Mouse (Mus musculus): ENCODE results near the gene Arel1.
A peak's percentile ranks its signal among the peaks of the same experiment; 100 is the strongest.

Gene Arel1

DNA sequence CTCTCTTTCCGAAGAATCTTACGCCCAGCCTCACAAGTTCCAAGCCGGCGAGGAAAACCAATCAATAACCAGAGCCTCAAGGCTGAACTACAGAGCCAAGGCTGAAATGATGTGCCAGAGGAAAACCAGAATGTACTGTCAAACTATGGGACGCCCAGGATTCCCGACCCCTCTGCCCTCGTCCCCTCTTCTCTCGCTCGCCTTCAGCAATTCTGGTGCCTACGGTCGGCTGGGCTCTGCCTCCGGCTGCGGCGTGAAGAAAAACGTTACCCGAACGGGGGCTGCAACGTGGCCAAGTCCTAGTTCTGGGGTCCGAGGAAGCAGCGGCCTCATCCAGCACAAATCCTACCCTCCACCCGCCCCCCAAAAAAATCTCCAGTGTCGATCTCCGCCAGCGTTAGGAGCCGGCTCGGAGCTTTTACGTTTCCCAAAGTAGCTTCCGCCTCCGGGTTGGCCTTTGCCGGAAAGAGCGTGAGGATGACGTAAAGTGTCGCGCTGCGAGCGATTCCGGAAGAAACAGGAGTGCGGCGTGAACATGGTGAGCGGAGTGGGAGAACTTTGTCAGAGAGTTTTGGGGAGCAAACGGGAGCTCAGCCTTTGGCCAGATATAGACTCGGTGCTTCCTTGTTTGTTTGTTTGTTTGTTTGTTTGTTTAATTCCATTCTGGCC lies at the start of gene Arel1, which contains the start of gene Fcf1:
Arel1 (minus strand) TSS at position 473 of the 669 bp plus-strand sequence.
Fcf1 (plus strand) TSS at position 470 of the 669 bp plus-strand sequence.
- DNase-seq, result peak; percentile 91

DNA sequence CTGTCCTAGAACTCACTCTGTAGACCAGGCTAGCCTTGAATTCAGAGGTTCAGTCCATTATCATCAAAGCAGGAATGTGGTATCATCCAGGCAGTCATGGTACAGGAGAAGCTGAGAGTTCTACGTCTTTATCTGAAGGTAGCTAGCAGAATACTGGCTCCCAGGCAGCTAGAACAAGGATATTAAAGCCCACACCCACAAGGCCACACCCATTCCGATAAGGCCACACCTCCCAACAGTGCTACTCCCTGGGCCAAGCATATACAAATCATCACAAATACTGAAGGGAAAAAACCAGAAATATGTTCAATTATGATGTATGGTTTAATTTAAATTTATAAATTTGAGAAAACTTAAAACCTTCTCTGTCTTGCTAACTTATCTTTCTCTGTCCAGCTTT lies 41.5 kb upstream of the Arel1 start:
- DNase-seq, result no peak

DNA sequence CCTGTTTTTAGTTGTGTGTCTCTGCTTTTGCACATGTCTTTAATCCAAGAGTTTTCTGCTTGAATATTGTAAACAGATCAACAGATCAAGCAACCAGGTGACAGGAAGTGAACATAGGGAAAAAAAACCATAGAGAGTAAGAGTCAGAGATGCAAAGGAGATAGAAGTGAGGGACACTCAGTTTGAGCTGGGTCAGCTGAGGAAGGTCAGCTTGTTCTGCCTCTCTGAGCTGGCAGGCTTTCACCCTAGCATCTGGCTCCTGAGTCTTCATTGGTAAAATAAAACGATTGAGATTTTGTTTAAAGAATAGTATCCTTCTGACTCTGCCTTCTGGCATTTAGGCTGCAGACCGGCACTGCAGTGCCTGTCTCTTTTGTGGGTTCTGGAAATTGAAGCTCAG lies 39.8 kb upstream of the Arel1 start:
- DNase-seq, result no peak

DNA sequence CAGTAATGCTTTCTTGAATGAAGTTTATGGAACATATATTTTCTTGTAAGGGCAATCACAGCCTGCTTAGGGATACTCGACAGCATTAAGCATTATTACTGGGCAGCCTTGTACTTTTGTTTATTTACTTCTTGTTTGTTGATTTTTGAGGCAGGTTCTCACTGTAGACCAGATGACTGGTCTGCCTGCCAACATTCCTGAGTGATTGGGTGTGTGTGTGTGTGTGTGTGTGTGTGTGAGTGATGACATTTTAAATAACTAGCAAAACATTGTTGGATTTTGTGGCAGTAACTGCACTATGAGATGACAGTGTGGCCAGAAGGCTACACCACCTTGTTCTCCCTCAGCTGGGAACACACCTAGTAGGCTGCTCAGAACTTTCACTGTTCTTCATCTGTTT lies 39.1 kb upstream of the Arel1 start:
- DNase-seq, result no peak

DNA sequence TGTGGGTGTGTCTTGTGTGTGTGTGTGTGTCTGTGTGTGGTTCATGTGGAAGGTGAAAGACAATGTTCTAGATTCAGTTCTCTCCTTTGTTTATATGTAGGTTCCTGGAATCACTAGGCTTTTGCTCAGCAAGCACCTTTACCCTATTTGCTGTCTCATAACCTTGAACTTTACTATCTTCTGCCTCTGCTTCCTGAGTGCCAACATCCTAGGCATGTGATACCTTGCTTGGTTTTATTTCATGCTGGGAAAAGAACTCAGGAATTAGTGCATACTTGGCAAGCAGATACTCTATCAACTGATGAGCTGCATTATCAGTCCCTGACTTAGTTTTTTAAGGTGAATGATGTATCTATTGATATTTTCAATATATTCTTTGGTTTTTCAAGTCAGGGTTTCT lies 36.3 kb upstream of the Arel1 start:
- peak; percentile 27 for DNase-seq

DNA sequence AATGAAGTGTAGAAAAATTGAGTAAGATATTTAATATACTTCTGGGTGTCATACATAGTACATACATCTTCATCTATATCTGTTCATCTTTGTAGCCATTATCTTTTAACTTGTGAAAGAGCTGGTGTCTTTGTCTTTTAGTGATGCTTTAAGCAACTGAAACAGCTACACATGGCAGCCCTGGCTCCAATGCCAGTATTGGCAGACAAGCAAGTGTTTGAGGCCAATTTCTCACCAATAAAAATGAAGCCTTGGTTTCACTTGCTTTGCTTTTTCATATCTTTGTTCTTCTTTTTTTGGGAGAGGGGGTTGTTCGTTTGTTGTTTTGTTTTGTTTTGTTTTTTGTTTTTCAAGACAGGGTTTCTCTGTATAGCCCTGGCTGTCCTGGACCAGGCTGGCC lies 35.5 kb upstream of the Arel1 start:
- DNase-seq, result no peak

DNA sequence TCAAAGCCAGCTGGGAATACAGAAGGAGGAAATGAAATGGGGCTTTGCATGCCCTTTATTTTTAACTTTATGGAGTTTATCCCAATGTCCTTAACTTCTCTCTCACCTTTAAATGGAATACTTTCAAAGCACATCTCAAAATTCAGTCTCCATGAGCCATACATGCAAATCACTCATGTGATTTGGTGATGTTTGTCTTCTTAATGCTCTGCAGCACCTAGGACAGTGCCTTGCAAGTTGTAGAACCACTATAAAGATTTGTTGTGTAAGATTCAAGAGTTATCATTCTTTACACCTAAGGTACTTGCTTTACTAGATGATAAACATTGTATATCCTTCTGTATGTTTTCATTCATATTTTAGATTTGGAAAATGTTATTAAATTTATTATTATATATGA lies 28.4 kb upstream of the Arel1 start:
- no peak for DNase-seq

DNA sequence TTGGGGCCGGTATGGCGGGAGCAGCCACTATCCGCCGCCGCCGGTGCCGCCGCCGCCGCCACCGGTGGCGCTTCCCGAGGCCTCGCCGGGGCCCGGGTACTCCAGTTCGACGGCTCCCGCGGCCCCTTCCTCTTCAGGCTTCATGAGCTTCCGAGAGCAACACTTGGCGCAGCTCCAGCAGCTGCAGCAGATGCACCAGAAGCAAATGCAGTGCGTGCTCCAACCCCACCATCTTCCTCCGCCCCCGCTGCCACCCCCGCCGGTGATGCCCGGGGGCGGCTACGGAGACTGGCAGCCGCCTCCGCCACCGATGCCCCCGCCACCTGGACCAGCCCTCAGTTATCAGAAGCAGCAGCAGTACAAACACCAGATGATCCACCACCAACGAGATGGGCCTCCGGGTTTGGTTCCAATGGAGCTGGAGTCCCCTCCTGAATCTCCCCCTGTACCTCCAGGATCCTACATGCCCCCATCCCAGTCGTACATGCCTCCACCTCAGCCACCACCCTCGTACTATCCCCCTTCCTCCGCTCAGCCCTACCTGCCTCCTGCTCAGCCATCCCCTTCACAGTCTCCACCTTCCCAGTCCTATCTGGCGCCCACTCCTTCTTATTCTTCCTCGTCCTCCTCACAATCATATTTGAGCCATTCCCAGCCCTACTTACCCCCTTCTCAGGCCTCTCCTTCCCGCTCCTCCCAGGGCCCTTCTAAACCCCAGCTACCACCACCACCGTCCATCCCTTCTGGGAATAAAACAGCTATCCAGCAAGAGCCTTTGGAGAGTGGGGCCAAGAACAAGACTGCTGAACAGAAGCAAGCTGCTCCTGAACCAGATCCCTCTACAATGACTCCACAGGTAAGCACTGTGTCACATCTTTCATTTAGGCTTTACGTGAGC lies 26.1 kb upstream of the Arel1 start:
- DNase-seq, result no peak

DNA sequence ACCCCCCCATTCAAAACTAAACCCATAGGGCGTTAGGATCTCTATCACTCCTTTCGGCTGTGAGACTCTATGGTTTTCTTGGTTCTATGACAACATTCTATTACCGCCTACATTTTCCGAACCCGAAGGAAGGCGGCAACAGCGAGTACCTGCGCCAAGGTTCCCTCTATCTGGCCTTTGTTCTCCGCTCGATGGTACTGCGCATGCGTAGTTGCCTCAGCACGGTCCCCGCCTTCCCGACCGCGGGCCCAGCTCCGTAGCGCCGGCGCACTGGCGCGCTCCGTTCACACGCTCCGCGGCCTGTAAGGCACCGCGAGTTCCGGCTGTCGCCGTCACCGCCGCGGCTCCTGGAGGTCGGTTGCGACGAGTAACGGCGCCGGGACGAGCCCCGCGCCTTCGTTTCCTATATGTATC lies 25.4 kb upstream of the Arel1 start, which contains the start of gene Ylpm1:
Ylpm1 (plus strand) TSS at position 239 of the 414 bp plus-strand sequence.
- DNase-seq, result peak; percentile 98

DNA sequence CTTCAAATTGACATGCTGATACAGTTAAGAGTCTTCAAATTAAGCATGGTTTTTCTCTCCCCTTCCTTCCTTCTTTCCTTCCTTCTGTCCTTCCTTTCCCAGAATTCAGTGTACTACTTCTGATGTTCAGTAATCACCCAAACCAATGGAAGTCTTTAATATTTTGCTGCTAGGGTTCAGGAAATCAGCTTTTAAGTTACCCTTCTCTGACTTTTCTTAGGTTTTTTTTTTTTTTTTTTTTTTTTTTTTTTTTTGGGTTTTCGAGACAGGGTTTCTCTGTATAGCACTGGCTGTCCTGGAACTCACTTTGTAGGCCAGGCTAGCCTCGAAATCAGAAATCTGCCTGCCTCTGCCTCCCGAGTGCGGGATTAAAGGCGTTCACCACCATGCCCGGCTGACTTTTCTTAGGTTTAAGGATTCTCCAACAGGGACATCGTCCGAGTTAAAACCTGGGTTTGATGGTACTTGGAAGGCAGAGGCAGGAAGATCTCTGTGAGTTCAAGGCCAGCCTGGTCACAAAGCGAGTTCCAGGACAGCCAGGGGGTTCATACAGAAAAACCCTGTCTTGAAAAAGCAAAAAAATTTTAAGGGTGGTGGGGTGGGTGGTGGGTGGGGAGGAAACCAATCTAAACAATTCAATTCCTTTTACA lies 24.5 kb upstream of the Arel1 start:
- no peak for DNase-seq

DNA sequence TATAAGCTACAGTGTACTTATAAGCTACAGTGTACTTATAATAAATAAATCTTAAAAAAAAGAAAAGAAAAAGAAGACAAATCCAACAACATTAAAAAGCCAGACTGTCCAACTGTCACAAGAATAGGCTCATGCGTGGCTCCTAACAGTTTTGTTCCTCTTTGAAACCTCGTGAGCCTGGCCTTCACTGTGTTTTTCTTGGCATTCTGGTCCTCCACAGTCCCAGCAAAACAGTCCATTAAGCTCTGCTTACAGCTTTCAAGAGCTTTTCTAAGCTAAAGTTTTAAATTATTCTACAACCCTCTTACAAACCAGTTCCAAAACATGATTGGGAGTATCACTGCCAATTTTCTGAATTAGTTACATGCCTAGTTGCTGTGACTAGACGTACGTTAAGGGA lies 18.8 kb upstream of the Arel1 start:
- DNase-seq, result no peak

DNA sequence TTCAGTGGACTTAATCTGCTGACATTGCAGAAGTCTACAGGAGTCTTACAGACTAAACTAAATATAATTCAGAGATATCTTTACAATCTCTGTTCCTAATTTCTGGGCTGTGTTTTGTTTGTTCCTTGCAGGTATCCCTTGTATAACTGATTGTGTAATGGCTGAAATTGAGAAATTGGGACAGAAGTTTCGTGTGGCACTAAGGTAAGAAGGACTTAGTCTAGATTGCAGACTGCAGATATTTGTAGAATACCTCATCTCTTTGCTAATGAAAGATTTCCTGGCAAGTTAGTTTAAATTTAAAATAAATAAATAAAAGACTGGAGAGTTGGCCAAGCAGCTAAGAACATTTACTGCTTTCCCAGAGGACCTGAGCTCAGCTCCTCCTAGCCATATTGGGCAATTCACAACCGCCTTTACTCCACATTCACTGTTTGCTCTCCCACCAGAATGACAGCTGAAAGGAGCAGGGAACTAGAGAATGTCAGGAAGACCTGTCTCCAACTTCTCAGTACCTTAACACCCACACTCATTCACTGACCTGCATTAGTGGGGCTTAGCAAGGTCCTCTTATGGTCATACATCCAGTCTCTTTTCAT lies 8.7 kb upstream of the Arel1 start:
- DNase-seq, result no peak

DNA sequence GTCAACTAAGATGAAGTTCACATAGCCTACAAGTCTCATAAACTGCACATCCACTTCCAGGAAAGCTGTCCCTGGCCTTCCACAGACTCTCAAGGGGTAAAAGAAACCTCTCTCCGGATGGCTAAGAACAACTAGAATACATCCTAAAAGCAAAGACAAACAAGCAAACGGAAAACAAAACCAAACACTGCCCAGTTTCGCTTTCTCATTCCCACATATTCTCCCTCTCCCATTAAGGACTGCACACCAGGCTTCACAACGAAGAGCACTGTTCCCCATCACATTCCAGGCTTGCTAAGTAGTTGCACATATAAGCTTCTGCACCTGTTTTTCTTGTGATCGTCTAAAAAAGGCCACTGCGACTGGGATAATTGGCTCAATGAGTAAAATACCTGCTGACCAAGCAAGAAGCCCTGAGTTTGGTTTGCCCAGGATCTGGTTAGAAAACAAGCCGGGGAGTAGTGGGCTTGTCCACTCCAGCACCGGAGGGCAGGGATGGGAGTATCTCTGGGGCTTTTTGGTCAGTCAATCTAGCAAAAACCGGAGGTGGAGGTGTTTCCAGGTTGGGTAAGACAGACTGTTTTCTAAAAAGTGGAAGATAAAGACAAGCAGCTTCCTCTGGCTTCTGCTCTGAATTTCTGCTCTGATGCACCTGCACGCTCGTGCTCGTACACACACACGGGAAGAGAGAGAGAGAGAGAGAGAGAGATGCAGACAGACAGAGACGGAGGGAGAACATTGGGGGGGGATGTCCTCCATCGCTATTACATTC lies 858 bp downstream of the Arel1 start:
- DNase-seq, result no peak

DNA sequence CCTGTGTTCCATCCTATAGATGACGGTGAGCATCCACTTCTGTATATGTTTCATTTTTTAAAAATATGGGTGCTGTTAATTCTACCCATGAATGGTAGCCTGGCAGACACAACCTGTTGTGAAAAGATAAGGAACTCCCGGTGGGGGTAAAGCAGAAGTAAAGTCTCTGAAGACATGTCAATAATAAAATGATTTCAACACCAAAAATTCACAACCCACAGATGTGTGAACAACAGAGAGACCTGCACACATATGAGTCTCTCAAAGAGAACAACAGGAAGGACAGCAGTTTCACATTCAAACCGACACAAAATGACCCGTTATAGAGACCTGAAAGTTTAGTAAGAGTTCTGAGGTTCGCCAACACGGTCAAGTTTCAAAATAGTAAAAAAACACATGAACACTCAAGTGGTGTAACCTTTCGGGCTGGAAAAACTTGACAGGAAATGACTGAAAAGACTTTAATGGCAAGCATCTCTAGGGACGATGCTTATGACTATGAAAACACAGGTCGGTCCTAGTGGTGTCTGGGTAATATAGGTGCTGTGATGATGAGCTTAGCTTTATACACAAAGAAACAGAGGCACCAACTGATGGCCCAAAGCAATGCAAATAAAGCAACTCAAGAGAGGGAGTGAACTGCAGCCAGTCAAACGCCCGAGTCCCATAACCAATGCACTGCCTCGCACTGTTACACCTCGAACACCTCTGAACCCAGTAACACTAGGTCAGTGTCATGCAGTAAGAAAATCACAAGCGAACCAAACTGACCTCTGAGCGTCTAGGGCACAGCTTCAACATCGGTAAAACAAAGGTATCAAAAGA lies 1.7 kb downstream of the Arel1 start:
- no peak for DNase-seq

DNA sequence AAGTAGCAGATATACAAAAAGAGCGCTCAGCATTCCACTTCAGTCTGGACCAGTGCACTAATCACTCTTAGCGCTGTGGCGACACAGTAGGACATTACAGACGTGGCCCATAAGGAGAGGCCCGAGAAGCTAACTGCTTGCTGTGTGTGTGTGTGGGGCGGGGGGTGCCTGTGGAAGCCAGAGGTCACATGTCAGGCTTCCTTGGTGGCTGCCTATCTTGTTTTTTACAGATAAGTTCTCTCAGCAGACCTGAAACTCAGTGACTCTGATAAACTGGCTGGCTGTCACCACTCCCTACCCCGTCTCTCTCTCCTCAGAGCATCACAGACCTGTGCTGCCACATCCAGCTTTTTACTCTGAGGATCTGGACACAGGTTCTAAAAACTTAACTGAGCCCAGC lies 8.1 kb downstream of the Arel1 start:
- DNase-seq, result no peak

DNA sequence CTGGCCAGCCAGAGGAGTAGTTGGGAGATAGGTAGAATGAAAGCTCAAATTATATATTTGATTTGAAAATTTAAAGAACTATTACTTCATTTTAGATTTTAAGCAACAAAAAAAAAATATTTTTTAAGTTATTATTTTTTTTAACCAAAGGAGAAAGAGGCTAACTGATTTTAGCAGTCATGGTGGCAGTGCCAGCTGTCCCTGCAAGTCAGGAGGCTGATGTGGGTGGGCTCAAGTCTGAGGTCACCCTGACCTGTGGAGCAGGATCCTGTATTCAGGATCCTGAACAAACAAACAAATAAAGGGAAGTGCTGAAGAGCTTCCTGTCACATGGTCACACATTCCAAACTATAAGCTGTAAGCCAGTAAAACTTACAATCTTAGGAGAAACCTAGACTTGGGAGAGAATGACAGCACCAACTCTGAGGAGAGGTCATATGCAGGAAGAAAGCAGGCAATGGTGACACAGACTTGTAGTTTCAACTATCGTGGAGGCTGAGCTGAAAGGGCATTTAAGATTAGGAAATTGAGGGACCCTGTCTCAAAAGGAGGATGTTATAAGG lies 11.8 kb downstream of the Arel1 start:
- no peak for DNase-seq

DNA sequence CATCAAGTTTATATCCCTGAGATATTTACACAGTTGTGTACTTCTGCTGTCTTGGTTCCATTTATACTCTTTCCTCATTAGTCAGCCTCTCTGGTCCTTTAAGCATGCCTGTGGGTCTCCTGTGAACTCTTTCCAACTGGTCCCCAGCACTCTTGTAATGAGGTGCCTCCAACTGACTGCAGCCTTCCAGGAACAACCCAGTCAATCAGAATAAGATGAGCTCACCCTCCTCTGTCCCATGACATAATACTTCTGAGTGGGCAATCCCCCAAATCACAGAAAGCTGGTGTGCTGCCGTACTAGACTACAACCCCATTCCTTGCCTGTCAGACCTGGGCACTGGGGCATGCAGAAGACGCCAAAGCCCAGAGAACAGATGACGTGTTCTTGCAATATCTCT lies 14.4 kb downstream of the Arel1 start:
- no peak for DNase-seq

DNA sequence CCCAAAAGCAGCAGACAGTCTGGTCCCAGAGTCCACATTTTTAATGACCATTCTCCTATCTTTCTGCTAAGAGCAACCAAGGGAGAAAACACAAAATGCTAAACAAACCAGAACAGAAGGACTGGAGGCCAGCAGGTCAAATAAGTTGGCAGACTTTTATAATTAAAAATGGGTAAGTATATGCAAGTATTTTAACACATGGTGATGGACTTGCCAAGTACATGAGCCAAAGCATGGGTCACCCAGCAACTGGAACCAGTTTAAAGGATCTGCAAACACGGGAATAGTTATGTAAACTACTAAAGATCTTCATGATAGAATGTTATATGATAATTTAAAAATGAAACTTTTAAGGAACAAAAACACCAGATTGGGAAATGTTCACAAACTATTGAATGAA lies 18.3 kb downstream of the Arel1 start:
- DNase-seq, result peak; percentile 11

DNA sequence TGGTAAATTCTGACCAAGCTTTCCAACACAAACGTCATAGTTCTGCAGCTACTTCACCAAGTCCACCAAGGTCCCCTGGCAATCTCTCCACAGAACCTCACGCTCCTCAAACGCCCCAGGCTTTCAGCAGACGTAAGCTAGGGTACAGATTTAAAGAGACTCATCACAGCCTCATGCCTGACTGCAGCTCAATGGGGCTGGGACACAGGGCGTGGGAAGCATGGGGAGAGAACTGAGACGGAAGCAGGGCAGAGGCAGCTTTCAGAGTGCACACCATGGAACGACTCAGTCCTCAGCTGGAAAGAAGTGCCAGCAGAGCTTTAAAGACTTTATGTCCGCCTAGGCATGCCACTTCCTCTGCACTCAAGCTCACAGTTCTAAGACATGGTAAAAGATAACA lies 19.2 kb downstream of the Arel1 start:
- DNase-seq, result no peak

DNA sequence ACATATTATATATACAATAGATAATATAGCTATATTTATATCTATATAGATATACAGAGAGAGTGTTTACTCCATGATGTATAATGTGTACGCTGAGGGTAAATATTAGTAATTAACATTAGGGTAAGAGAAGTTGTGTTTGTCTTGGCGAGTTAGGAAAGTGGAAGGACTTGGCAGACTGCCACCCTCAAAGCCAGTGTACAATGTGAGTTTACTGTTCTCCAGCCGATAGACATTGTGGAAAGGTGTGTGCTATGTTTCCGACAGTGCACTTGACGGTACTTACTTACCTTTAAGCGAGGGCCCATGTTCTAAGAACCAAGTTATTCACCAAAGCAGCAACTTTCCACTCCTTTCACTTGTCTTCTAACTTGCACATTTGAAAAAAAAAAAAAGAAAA lies 19.9 kb downstream of the Arel1 start:
- DNase-seq, result no peak

DNA sequence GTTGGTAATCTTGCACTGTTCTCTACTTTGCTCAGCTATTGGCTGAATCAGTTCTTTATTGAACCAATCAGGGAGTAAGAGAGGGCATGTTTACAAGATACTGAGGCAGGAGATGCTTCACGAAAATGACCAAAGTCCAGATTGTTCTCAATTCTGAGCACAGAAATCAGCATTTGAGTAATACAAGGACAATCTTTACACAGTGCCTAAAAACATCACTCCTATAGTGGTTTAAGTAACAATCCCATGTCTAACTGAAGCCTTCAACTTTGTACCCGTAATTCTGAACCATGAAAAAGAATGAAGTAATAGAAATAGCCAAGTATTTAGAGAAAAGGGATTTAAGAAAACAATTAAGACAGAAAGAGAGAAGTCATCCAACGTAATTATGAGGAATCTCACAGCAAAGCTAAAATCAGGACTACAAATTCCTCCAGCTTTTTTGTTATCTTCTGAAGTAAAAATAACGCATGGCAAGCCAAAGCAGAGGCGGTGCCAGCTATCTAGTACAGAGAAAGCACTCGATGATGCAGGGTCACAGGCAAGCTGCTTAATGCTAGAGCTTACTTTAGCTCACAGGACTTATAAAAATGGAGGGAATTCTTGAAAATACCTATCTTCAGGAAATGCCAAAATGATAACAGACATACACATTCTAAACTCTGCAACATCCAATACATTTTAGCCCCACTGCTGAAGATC lies 22.0 kb downstream of the Arel1 start:
- DNase-seq, result no peak

Data from kidney, adult 9 months (tissue).